Mouse (Mus musculus) urinary bladder, postnatal 25 days (tissue): ENCODE data around the gene Lrrc8d.
"Not testable (repeated sequence)": the region's sequence is repeated elsewhere in the genome, so short reads cannot be mapped to it uniquely, and the experiment has no call there.

Experiments used
- DNase-seq: peaks from one replicate; pipeline ENCODE4 v3.0.0; 2022; ENCODE audit warnings: low spot score

Gene Lrrc8d

GRCm38 (mm10) chr5:105685780-105686305 lies 13.9 kb upstream of the Lrrc8d start:
- DNase-seq = not testable (repeated sequence)

DNA sequence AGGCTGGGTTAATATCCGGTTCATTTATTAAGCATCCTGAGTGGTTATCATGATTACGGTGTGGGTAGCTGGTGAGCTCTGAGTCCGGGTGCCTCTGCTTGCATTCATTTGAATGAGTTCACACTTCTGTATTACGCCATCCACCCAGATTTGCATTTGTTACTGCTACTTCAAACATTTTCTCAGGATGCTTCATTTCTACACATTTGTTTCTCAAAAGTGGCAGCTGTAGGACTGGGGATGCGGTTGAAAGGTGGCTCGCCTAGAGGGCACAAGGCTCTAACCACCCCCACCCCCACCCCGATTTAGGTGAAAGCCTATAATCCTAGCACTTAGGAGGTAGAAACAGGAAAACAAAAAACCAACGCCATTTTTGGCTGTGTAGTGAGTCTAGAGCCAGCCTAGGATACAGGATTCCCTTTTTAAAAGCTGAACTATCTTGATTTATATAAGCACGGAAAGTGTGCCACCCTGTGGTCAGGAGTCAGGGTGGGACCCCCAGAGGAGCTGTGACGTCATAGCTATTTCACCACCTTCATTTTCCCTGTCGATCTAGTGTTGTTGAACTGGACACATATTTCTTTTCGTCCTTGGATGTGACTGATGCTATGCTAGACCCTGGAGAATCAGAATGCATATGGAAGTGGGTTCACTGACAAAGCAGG lies 13.3 kb upstream of the Lrrc8d start:
- DNase-seq = no peak

- DNase-seq = no peak
Measured at GRCm38 (mm10) chr5:105690502-105691454, 9.0 kb upstream of the Lrrc8d start.

GRCm38 (mm10) chr5:105691645-105692044 lies 8.1 kb upstream of the Lrrc8d start:
- DNase-seq = no peak

DNA sequence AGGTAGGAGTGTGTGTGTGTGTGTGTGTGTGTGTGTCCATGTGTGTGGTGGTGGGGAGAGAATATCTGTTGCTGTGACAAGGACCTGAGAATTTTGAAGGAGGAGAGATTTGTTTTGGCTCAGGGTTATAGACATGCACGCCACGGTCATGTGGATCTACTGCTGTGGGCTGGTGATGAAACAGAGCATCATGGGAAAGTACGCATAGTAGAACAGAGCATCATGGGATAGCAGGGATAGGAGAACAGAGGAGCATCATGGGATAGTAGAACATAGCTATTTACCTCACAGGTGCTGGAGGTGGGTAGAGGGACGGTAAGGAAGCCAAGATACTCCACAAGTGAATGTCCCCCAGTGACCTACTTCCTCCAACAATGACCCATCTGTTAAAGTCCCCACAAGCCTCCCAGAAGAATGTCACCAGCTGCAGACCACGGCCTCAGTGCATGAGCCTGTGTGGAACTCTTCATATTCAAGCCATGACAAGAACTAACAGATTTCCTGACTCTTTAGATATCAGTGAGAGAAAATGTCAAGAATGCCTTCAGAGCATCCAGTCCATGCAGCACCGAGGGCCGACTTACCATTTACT lies 5.3 kb upstream of the Lrrc8d start:
- DNase-seq = no peak

DNA sequence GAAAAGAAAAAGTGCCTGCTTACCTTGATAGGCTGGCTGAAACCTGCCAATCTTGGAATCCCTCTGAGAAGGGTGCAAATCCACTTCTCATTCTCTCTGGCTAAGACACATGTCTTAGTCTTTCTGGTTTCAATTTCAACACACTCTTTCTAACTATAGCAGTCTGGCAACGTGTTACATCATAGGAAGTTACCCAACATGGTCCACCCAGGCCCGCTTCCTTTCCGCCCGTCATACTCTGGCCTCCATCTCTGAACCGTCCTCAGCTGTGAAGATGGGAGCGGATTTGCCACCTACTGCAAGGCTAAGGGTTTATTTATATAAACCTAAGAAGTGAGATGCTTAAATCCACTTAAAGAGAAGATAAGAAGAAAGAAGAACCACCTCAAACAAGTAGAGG lies 3.7 kb upstream of the Lrrc8d start:
- no peak for DNase-seq

GRCm38 (mm10) chr5:105697886-105698285 lies 1.9 kb upstream of the Lrrc8d start:
- DNase-seq = no peak

DNA sequence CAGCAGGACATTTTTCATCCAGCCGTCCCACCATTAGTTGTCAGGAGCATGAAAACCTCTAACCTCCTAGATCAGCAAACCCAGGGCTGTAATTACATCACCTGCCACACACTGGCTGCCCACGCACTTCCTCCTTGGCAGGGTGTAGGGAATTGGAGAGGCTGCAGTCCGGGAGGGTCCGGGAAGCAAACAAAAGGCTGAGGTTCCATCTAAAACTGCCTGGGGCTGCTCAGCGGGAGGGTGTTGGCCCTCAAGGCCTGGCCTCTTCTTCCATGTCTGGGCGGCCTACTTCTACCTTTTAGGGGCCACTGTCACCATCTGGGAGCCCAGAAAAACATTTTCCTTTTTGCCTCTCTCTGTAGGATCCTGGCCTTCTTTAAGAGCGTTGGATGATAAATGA lies 1.1 kb upstream of the Lrrc8d start:
- no peak for DNase-seq

GRCm38 (mm10) chr5:105700070-105700851 lies 492 bp downstream of the Lrrc8d start:
- DNase-seq = peak; percentile 61

DNA sequence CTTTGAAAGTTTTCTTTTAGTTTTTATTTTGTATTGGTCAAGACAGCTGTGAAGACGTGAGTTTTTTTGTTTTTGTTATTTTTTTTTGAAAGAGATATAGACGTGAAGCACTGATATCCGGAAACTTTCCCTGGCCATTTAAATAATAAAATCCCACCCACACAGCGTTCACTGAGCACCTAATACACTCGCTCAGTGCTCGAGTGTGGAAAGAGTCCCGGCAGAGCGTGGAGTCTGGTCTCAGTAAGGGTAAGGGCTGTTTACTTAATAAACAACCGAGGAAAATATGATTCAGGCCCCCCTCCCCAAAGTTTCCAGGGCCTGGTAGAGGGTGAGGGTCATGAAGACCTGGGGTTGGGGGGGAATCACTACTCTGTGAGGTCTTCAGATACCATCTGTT lies 1.6 kb downstream of the Lrrc8d start:
- DNase-seq = no peak

- DNase-seq = no peak
Measured at GRCm38 (mm10) chr5:105701844-105702243, 2.1 kb downstream of the Lrrc8d start.

- no peak for DNase-seq
Measured at GRCm38 (mm10) chr5:105702580-105703285, 3.0 kb downstream of the Lrrc8d start.

- no peak for DNase-seq
Measured at GRCm38 (mm10) chr5:105703286-105703655, 3.5 kb downstream of the Lrrc8d start.

GRCm38 (mm10) chr5:105704573-105704972 lies 4.8 kb downstream of the Lrrc8d start:
- no peak for DNase-seq

DNA sequence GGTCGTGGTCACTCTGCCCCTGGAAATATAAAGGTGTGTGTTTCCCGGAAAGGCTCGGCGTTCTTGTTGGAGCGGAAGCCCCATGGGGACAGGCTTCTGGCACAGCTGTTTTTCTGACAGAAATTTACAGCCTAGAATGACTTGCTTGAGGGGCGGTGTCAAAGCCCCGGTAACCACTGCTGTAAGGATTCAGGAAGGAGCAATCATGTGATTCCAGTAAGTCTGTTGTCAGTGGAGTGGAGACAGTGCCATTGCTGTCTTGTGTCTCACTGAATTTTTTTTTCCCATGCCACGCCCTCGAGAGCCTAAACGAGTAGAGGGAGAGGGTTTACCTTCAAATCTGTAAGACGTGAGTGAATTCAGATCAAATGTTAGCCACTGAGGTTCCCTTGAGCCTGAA lies 6.9 kb downstream of the Lrrc8d start:
- DNase-seq = no peak

- no peak for DNase-seq
Measured at GRCm38 (mm10) chr5:105708276-105708675, 8.5 kb downstream of the Lrrc8d start.

- DNase-seq = no peak
Measured at GRCm38 (mm10) chr5:105710473-105710872, 10.7 kb downstream of the Lrrc8d start.

- no peak for DNase-seq
Measured at GRCm38 (mm10) chr5:105714446-105714845, 14.7 kb downstream of the Lrrc8d start.

- no peak for DNase-seq
Measured at GRCm38 (mm10) chr5:105715095-105715494, 15.3 kb downstream of the Lrrc8d start.

DNA sequence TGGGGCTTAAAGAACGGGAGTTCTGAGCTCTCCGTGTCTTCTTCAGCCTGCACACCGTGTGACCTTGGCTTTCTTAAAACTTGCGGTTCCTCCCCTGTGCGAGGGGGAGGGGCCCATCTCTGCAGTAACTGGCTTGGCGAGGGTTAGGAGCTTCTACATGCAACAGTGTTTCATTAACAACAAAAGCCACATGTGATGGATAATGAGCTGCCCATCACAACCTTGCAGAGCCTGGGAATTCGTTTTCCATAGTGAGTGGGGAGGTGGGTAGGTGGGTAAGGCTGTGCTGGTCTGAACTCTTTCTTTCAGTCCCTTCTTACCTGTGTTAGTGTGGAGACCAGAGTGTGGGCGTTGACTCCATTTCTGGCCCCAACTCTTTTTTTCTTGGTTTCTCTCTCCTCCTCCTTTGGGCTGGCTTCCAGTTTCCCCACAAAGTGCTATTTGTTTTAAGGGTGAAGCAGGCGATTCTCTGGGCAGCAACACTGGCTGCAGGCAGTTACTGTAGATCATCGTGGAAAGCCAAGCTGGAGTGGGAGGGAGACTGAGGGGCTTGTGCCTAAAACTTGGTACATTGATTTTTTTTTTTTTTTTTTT lies 15.9 kb downstream of the Lrrc8d start:
- DNase-seq = no peak

DNA sequence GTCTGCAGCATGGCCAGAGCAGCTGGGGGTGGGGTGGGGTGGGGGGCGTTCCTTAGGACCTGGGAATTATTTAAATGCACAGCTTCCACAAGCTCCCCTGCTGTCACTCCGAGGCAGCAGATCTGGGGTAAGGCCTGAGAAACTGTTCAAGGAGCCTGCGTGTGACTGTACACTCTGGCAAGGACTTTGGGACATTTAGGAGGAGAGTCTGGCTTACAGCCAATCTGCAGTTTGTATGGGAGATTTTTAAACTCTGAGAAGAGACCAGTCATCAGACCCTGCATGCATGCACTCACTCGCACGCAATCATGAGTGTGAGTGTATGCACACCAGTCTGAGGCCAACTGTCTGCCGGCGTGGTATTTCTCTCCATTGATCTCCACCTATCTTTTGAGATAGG lies 17.5 kb downstream of the Lrrc8d start:
- DNase-seq = no peak
